Mouse (Mus musculus) adrenal gland (tissue): ENCODE measurements at regions not wholly inside any gene's neighbourhood (a gene's known extent, or its start where the extent isn't known, plus 50 kb on each side); places are given as distances from the start of the nearest gene placed in this dataset.

ENCODE experiments used
- intact Hi-C: fragments of 180-260 bp; cut with DNase I; formaldehyde crosslinking; loops from one replicate; pipeline ENCODE4 v1.15.1; 2025

DNA sequence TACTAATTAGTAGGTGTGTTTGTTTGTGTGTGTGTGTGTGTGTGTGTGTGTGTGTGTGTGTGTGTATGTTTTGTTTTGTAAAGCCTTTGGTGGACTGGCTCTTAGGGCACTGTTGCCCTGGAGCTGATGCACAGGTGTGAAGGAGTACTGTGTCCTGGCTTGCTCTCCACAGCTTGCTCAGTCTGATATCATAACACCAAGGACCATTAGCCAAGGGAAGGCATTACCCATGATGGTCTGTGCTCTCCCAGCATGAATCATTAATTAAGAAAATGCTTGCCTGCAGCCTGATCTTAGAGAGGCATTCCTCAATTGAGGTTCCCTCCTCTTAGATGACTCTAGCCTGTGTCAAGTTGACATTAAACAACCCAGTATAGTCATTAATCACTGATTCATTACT lies 54.7 kb downstream of the Spry2 start:
- intact Hi-C loops: no loop called here

- intact Hi-C loops: no loop called here
Measured at GRCm38 (mm10) chr14:105837533-105837932, 59.1 kb downstream of the Spry2 start.

- intact Hi-C loops: no loop called here
Measured at GRCm38 (mm10) chr14:105830701-105831100, 65.9 kb downstream of the Spry2 start.

DNA sequence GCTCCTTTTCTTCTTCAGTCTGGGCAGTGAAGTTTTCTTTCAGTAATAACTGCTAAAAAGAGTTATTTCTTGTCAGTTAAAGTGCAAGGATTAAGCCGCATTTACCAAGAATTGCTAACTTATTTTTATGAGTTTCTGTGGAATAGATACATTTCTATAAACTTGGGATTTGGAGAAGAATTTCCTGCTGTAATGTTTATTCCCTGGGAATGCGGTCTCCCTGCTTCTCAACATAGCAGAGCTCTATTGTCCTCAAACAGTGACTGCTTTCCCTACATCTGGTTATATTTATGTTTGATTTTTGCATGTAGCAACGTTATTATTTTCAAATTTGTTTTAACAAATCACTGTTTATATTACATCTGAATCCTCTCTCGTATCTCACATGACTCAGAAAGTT lies 66.3 kb downstream of the Spry2 start:
- intact Hi-C loops: no loop called here

DNA sequence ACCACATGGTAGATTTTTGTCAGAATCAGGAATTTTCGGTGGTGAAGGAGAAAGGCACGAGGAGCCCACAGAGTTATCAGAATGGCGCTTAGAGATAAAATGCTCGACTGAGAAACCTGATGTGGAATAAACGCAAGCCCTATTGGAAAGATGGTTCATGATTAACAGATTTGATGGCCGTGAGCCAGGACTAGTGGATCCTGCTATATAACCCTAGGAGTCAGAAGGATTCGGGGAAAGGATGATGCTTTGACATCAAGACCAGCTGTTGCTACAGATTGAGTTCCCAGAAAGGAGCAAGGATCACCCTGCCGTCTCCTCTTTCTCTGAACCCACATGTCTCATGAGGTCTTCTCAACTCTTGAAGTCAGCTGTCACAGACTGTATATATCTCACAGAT lies 73.5 kb downstream of the Spry2 start:
- intact Hi-C loops: no loop called here

DNA sequence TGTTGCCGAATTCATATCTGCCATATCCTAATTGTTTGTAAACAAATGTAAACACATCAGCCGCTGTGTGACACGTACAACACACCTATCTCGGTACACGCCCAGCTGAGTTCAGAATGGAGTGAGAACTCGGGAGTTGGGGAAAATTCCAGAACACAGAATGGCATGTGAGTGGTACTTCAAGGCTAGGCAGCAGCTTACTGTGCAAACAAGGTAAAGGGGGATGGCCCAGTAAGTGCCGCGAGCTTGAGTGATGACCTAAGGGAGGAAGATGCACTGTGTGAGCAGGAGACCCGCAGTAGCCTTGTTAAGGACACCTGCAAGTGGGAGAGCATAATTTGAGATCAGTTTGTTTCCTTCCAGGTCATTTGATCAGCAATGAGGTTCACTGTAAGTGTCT lies 74.0 kb downstream of the Spry2 start:
- intact Hi-C loops: no loop called here

- intact Hi-C loops: loop anchor here (10.0 kb wide), 1 partner anchor 75 kb away; no protein-coding TSS in a partner anchor
Measured at GRCm38 (mm10) chr14:105819534-105819933, 77.1 kb downstream of the Spry2 start.

DNA sequence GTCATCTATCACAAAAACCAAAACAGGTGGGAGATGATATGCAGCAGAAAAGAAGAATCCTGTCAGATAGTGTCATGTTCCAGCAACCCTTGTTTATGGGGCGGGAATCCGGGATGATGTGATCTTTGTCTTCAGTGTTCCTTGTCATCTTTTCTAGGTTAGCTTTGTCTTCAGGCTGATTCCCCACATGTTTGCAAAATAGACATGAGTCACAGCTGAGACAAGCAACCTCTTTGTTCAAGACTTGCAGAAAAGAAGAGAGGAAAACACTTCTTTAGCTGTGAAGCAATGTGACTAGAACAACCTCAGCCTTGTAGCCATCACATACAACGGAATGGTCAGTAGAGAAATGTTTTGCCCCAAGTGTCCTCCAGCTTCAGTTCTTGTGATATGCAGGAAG lies 77.8 kb downstream of the Spry2 start:
- intact Hi-C loops: loop anchor here (10.0 kb wide), 1 partner anchor 74 kb away; no protein-coding TSS in a partner anchor

- intact Hi-C loops: loop anchor here (10.0 kb wide), 1 partner anchor 73 kb away; no protein-coding TSS in a partner anchor
Measured at GRCm38 (mm10) chr14:105817481-105817880, 79.1 kb downstream of the Spry2 start.

GRCm38 (mm10) chr14:105815827-105816226 lies 80.8 kb downstream of the Spry2 start:
- intact Hi-C loops: loop anchor here (10.0 kb wide), 1 partner anchor 71 kb away; no protein-coding TSS in a partner anchor

DNA sequence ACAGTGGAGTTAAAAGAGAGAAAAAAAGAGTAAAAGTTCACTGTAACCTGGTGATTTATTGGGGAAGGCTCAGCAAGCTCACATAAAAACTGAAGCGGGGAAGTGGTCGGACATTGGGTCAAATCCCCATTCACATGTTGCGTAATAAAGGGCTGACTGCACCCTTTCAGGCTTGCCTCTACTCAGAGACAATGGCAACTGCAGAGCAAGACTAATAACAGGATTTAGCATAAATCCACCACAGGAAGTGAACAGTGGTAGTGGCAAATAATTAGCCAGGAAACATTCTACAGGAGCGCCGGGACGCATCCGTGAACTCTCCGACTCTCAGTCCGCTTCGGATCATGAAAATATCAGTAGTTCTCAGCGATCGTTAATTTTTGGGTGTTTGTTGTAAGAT lies 81.3 kb downstream of the Spry2 start:
- intact Hi-C loops: loop anchor here (10.0 kb wide), 1 partner anchor 70 kb away; no protein-coding TSS in a partner anchor

- intact Hi-C loops: loop anchor here (10.0 kb wide), 1 partner anchor 69 kb away; no protein-coding TSS in a partner anchor
Measured at GRCm38 (mm10) chr14:105813661-105814060, 83.0 kb downstream of the Spry2 start.

DNA sequence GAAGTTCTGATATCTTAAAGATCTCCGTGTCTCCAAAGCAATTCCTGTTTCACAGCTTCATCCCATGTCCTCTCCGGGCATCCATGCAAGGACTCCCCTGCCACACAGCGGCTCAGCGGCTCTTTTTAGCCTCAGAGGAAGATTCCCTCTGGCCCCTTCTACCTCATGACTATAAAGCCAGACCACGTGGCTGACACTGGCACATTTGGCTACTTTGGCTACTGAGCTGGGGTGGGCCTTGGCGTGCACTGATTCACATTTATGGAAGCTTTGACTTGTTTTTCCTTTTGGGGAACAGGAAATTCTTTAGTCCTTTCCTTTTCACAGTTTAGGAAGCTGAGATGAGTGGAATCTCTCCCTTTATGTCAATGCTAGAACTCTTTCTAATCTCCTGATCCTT lies 83.5 kb downstream of the Spry2 start:
- intact Hi-C loops: loop anchor here (10.0 kb wide), 1 partner anchor 68 kb away; no protein-coding TSS in a partner anchor

DNA sequence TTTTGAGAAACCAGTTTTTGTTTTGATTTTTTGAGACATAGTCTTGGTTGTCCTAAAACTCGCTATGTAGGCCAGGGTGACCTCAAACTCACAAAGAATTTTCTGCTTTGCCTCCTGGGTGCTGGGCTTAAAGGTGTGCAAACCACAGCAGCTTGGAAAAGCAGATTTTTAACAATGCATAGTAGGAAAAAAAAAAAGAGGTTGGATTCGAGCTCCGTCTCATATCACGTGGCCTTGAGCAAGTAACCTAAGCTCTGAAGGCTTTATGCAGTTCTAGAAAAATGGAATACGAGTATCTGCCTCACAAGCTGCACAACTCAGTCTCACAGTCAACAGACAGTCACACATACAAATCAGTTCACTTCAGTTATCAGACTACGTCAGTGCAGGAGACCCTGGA lies 90.9 kb downstream of the Spry2 start:
- intact Hi-C loops: no loop called here

DNA sequence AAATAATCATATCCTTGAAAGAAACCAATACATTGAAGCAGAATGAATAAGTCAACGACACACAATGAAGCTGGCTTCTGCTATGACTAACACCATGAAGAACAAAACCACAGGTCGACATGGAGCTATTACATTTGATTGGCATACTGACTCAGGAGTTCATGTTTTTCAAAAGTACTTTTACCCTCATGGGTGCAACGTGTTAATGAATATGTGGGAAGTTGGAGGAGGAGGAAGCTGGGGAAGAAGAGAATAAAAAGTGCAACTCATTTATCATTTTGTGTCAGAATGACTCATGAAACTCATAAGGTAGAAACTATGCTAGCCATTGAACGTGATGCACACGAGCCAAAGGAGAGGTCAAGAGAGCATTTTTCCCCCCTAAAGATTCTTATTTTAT lies 91.3 kb downstream of the Spry2 start:
- intact Hi-C loops: no loop called here

GRCm38 (mm10) chr14:105804761-105805160 lies 91.9 kb downstream of the Spry2 start:
- intact Hi-C loops: no loop called here

DNA sequence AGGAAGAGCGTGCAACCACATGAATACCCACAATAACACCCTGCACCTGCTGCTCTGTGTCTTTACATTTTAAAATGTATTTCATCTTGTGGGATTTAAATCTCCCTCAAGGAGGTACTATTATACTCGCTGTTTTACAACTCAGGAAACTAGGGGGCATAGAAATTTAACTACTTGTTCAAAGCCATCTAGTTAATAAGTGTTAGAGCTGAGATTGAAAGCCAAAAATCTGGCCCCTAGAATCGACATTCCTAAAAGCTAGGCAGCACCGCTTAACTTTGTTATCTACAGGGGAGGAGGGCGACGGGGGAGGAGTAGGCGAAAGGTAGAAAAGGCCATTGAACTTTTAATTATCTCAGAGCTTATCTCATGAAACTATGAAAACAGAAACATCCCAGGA lies 93.3 kb downstream of the Spry2 start:
- intact Hi-C loops: no loop called here

GRCm38 (mm10) chr14:105802529-105803280 lies 93.9 kb downstream of the Spry2 start:
- intact Hi-C loops: no loop called here

DNA sequence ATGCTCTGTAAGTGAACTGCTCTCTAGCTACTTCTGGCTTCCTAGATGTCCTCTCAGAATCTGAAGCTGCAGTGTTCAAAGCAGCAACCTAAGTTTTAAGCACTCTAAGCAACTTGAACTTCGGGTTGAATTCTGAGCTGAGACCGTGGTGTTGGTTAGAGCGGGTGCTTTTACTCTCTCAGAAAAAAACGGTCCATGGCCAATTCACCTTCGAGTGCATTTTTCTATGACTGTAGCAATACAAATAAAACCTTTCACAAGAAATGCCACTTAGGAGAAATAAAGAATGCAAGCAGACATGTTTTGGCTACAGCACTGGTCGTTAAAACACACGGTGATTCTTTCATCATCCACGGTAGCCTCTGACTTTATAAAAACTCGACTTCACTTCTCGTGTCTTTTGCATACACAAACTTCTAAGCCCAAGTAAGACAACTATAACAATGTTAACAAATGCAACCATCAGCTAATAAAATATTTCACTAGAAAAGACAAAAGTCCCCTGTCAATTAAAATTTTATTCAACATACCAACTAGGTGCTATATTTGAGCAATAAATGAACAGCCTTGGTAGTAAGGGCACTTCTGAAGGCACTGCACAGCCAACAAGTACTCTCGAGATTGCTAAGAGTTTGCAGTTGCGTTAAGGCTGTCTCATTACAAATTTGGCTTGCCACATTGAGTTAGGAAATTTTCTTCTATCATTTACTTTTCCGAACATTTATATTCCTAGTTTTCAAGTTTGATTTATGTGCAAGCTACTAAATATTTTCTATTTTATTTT lies 96.3 kb downstream of the Spry2 start:
- intact Hi-C loops: no loop called here

DNA sequence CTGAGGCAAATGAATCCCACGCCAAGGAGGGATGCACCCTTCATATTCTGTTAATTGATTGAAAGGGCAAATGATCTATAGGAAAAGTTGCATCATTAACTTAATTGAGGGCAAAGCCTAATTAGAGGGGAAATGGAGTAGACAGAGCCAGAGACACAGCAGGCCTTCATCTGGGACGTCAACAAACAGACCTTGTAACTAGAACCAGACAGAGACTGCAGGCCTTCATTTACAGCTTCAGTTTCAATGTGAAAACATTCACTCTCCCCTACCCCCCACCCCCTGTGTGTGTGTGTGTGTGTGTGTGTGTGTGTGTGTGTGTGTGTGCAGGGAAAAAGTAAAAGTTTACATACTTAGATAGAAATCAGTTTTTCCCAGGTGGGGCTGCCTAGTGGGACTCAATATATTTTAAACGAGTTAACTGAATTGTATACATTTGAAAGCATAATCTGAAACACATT lies 97.2 kb downstream of the Spry2 start:
- intact Hi-C loops: no loop called here

- intact Hi-C loops: no loop called here
Measured at GRCm38 (mm10) chr14:105793010-105793702, 103.5 kb downstream of the Spry2 start.

- intact Hi-C loops: no loop called here
Measured at GRCm38 (mm10) chr14:105790441-105790840, 106.2 kb downstream of the Spry2 start.
